Mouse (Mus musculus): Measurements from ENCODE around the gene Tst. TPM values are rescaled to one million over a fixed set of nuclear protein-coding genes. Genes with fewer than 3 reads are reported as not detected.

The Tst gene
- polyA plus RNA-seq, 1 experiment from 2014 or later, result 32.8 TPM

GRCm38 (mm10) chr15:78385564-78385963 lies 20.1 kb downstream of the Tst start:
- H3K27ac ChIP-seq (ENCODE audit: low read depth, low read length), result no peak overlapping the region
- no peak for ATAC-seq (ENCODE audit: low FRiP score, low TSS enrichment)
- no peaks in the 10 kb centered on the region for H3K4me1 ChIP-seq (ENCODE audit: control insufficient read depth, insufficient read depth, low read length)
- H3K4me2 ChIP-seq (replicated peaks; ENCODE audit: low read depth, low read length), result no peak overlapping the region
- H3K27me3 ChIP-seq (ENCODE audit: control insufficient read depth, insufficient read depth, low read length), result no peaks in the 10 kb centered on the region
- H3K4me3 ChIP-seq (ENCODE audit: low read length), result no peak overlapping the region
- H3K9ac ChIP-seq (ENCODE audit: low read depth, low read length), result no peak overlapping the region
- no peaks in the 10 kb centered on the region for H3K9me3 ChIP-seq (ENCODE audit: control insufficient read depth, low read length)
- WGBS, result 82% methylated on average over 1 of the region's 1 CpGs
- H3K36me3 ChIP-seq (ENCODE audit: control insufficient read depth, insufficient read depth, low read length), result no peaks in the 10 kb centered on the region

- Histone ChIP-seq H3K4me3 (ENCODE audit: low read length) (no peak overlapping the region), H3K4me1 (ENCODE audit: control insufficient read depth, insufficient read depth, low read length) (no peaks in the 10 kb centered on the region), H3K9me3 (ENCODE audit: control insufficient read depth, low read length) (no peaks in the 10 kb centered on the region), H3K36me3 (ENCODE audit: control insufficient read depth, insufficient read depth, low read length) (no peaks in the 10 kb centered on the region), H3K27me3 (ENCODE audit: control insufficient read depth, insufficient read depth, low read length) (no peaks in the 10 kb centered on the region), H3K9ac (ENCODE audit: low read depth, low read length) (no peak overlapping the region), H3K27ac (ENCODE audit: low read depth, low read length) (no peak overlapping the region), H3K4me2 (replicated peaks; ENCODE audit: low read depth, low read length) (no peak overlapping the region)
- ATAC-seq (ENCODE audit: low FRiP score, low TSS enrichment), result no peak
- WGBS, result 70% methylated on average over 7 of the region's 7 CpGs
Measured at GRCm38 (mm10) chr15:78384220-78385116, 21.2 kb downstream of the Tst start.

GRCm38 (mm10) chr15:78383450-78384219 lies 22.1 kb downstream of the Tst start:
- H3K27ac ChIP-seq (ENCODE audit: low read depth, low read length), result no peak overlapping the region

GRCm38 (mm10) chr15:78382115-78382514 lies 23.6 kb downstream of the Tst start:
- Histone ChIP-seq H3K27ac (ENCODE audit: low read depth, low read length) (no peak overlapping the region), H3K4me1 (ENCODE audit: control insufficient read depth, insufficient read depth, low read length) (no peaks in the 10 kb centered on the region), H3K9ac (ENCODE audit: low read depth, low read length) (no peak overlapping the region), H3K4me2 (replicated peaks; ENCODE audit: low read depth, low read length) (no peak overlapping the region), H3K4me3 (ENCODE audit: low read length) (no peak overlapping the region), H3K27me3 (ENCODE audit: control insufficient read depth, insufficient read depth, low read length) (no peaks in the 10 kb centered on the region), H3K36me3 (ENCODE audit: control insufficient read depth, insufficient read depth, low read length) (no peaks in the 10 kb centered on the region), H3K9me3 (ENCODE audit: control insufficient read depth, low read length) (no peaks in the 10 kb centered on the region)
- no peak for ATAC-seq (ENCODE audit: low FRiP score, low TSS enrichment)
- WGBS, result 88% methylated on average over 4 of the region's 4 CpGs

More at GRCm38 (mm10) chr15:78383450-78384219, 22.1 kb downstream of the Tst start:
- H3K9ac ChIP-seq (ENCODE audit: low read depth, low read length), result no peak overlapping the region
- no peak overlapping the region for H3K4me2 ChIP-seq (replicated peaks; ENCODE audit: low read depth, low read length)
- no peak overlapping the region for H3K4me3 ChIP-seq (ENCODE audit: low read length)
- ATAC-seq (ENCODE audit: low FRiP score, low TSS enrichment), result no peak
- H3K36me3 ChIP-seq (ENCODE audit: control insufficient read depth, insufficient read depth, low read length), result no peaks in the 10 kb centered on the region
- 86% methylated on average over 11 of the region's 11 CpGs for WGBS
- H3K27me3 ChIP-seq (ENCODE audit: control insufficient read depth, insufficient read depth, low read length), result no peaks in the 10 kb centered on the region
- H3K4me1 ChIP-seq (ENCODE audit: control insufficient read depth, insufficient read depth, low read length), result no peaks in the 10 kb centered on the region
- H3K9me3 ChIP-seq (ENCODE audit: control insufficient read depth, low read length), result no peaks in the 10 kb centered on the region

GRCm38 (mm10) chr15:78380741-78381140 lies 25.0 kb downstream of the Tst start:
- H3K4me2 ChIP-seq (replicated peaks; ENCODE audit: low read depth, low read length), result no peak overlapping the region
- WGBS, result 77% methylated on average over 4 of the region's 4 CpGs

GRCm38 (mm10) chr15:78380208-78380607 lies 25.5 kb downstream of the Tst start:
- no peaks in the 10 kb centered on the region for H3K36me3 ChIP-seq (ENCODE audit: control insufficient read depth, insufficient read depth, low read length)
- no peaks in the 10 kb centered on the region for H3K9me3 ChIP-seq (ENCODE audit: control insufficient read depth, low read length)
- 80% methylated on average over 2 of the region's 2 CpGs for WGBS
- H3K4me1 ChIP-seq (ENCODE audit: control insufficient read depth, insufficient read depth, low read length), result no peaks in the 10 kb centered on the region
- H3K27ac ChIP-seq (ENCODE audit: low read depth, low read length), result no peak overlapping the region
- no peaks in the 10 kb centered on the region for H3K27me3 ChIP-seq (ENCODE audit: control insufficient read depth, insufficient read depth, low read length)
- H3K9ac ChIP-seq (ENCODE audit: low read depth, low read length), result no peak overlapping the region
- no peak for ATAC-seq (ENCODE audit: low FRiP score, low TSS enrichment)
- H3K4me3 ChIP-seq (ENCODE audit: low read length), result no peak overlapping the region
- H3K4me2 ChIP-seq (replicated peaks; ENCODE audit: low read depth, low read length), result no peak overlapping the region

More at GRCm38 (mm10) chr15:78380741-78381140, 25.0 kb downstream of the Tst start:
- Histone ChIP-seq H3K4me3 (ENCODE audit: low read length) (no peak overlapping the region), H3K36me3 (ENCODE audit: control insufficient read depth, insufficient read depth, low read length) (no peaks in the 10 kb centered on the region), H3K9me3 (ENCODE audit: control insufficient read depth, low read length) (no peaks in the 10 kb centered on the region), H3K27ac (ENCODE audit: low read depth, low read length) (no peak overlapping the region), H3K27me3 (ENCODE audit: control insufficient read depth, insufficient read depth, low read length) (no peaks in the 10 kb centered on the region), H3K9ac (ENCODE audit: low read depth, low read length) (no peak overlapping the region), H3K4me1 (ENCODE audit: control insufficient read depth, insufficient read depth, low read length) (no peaks in the 10 kb centered on the region)
- ATAC-seq (ENCODE audit: low FRiP score, low TSS enrichment), result no peak

GRCm38 (mm10) chr15:78378556-78378955 lies 27.2 kb downstream of the Tst start:
- Histone ChIP-seq H3K27ac (ENCODE audit: low read depth, low read length) (no peak overlapping the region), H3K4me2 (replicated peaks; ENCODE audit: low read depth, low read length) (no peak overlapping the region), H3K4me1 (ENCODE audit: control insufficient read depth, insufficient read depth, low read length) (no peaks in the 10 kb centered on the region), H3K36me3 (ENCODE audit: control insufficient read depth, insufficient read depth, low read length) (no peaks in the 10 kb centered on the region), H3K9ac (ENCODE audit: low read depth, low read length) (no peak overlapping the region), H3K9me3 (ENCODE audit: control insufficient read depth, low read length) (no peaks in the 10 kb centered on the region), H3K27me3 (ENCODE audit: control insufficient read depth, insufficient read depth, low read length) (no peaks in the 10 kb centered on the region), H3K4me3 (ENCODE audit: low read length) (no peak overlapping the region)
- no peak for ATAC-seq (ENCODE audit: low FRiP score, low TSS enrichment)
- 62% methylated on average over 10 of the region's 10 CpGs for WGBS

- no peaks in the 10 kb centered on the region for H3K4me1 ChIP-seq (ENCODE audit: control insufficient read depth, insufficient read depth, low read length)
- H3K36me3 ChIP-seq (ENCODE audit: control insufficient read depth, insufficient read depth, low read length), result no peaks in the 10 kb centered on the region
- H3K27ac ChIP-seq (ENCODE audit: low read depth, low read length), result no peak overlapping the region
- H3K9me3 ChIP-seq (ENCODE audit: control insufficient read depth, low read length), result no peaks in the 10 kb centered on the region
- WGBS, result 83% methylated on average over 10 of the region's 10 CpGs
- no peak for ATAC-seq (ENCODE audit: low FRiP score, low TSS enrichment)
- H3K9ac ChIP-seq (ENCODE audit: low read depth, low read length), result no peak overlapping the region
- no peak overlapping the region for H3K4me3 ChIP-seq (ENCODE audit: low read length)
- H3K27me3 ChIP-seq (ENCODE audit: control insufficient read depth, insufficient read depth, low read length), result no peaks in the 10 kb centered on the region
- H3K4me2 ChIP-seq (replicated peaks; ENCODE audit: low read depth, low read length), result no peak overlapping the region
Measured at GRCm38 (mm10) chr15:78377859-78378258, 27.8 kb downstream of the Tst start.

- Histone ChIP-seq H3K9me3 (ENCODE audit: control insufficient read depth, low read length) (no peaks in the 10 kb centered on the region), H3K36me3 (ENCODE audit: control insufficient read depth, insufficient read depth, low read length) (no peaks in the 10 kb centered on the region), H3K9ac (ENCODE audit: low read depth, low read length) (no peak overlapping the region), H3K4me1 (ENCODE audit: control insufficient read depth, insufficient read depth, low read length) (no peaks in the 10 kb centered on the region), H3K4me3 (ENCODE audit: low read length) (no peak overlapping the region), H3K4me2 (replicated peaks; ENCODE audit: low read depth, low read length) (no peak overlapping the region), H3K27ac (ENCODE audit: low read depth, low read length) (no peak overlapping the region), H3K27me3 (ENCODE audit: control insufficient read depth, insufficient read depth, low read length) (peaks cover 4% of the 10 kb centered on the region)
- WGBS, result 67% methylated on average over 3 of the region's 3 CpGs
- ATAC-seq (ENCODE audit: low FRiP score, low TSS enrichment), result no peak
Measured at GRCm38 (mm10) chr15:78374204-78374603, 31.5 kb downstream of the Tst start.
